Mouse (Mus musculus): ENCODE measurements around the gene Uqcc2.

DNA sequence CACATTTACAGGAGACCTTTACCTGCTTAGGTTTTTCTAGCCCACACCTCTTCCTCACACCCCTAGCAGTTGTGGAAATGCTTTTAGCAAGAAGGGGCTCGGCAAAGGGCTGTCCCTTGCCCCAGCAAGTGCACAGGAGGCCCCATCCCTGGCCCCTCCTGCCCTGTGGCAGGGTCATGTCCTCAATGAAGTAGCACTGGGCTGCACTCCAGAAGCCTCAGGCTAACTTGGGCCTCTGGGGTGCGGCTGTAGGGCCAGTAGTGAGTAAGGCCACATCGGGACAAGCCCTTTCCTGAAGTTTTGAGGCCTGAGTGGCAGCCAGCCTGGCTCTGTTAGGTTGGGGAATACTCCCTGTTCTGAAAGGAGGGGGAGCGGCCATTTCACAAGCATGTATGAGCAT, 27.2 kb upstream of the Uqcc2 start:
- no peak for TF ChIP-seq CTCF (IDR thresholded peaks at IDR 0.05; ENCODE audit: extremely low read depth, insufficient read depth, insufficient read length, insufficient replicate concordance)
- no peak for TF ChIP-seq POLR2A (IDR thresholded peaks at IDR 0.05; ENCODE audit: low read depth, low read length)
